Mouse (Mus musculus) testis, adult 2 months (tissue): Measurements from ENCODE around the gene Pnck. TPM values are rescaled to one million over a fixed set of nuclear protein-coding genes. Genes with fewer than 3 reads are reported as not detected.

Experiments
- H3K27ac ChIP-seq: fragments of 200-500 bp; 2 replicates; pipeline ENCODE4 v1.5.1; 2012; ENCODE audit warnings: low read depth, low read length; ENCODE audit not compliant: control insufficient read depth, insufficient read depth
- H3K27me3 ChIP-seq: fragments of 200-500 bp; 2 replicates; pipeline ENCODE4 v1.6.1; 2012; ENCODE audit warnings: mild to moderate bottlenecking, low read length, moderate library complexity; ENCODE audit not compliant: control insufficient read depth, insufficient read depth
- H3K36me3 ChIP-seq: fragments of 200-500 bp; 2 replicates; pipeline ENCODE4 v1.6.1; 2012; ENCODE audit warnings: mild to moderate bottlenecking, low read length; ENCODE audit not compliant: control insufficient read depth, insufficient read depth
- H3K4me1 ChIP-seq: fragments of 200-500 bp; 2 replicates; pipeline ENCODE4 v1.6.1; 2012; ENCODE audit warnings: low read length; ENCODE audit not compliant: control insufficient read depth, insufficient read depth
- H3K4me3 ChIP-seq: fragments of 200-500 bp; 2 replicates; pipeline ENCODE4 v1.5.1; 2012; ENCODE audit warnings: low read depth, mild to moderate bottlenecking, low read length, moderate library complexity, mixed read lengths; ENCODE audit not compliant: control insufficient read depth
- CTCF ChIP-seq: fragments of 200-500 bp; IDR thresholded peaks from 2 replicates; pipeline ENCODE4 v1.5.1; 2012; ENCODE audit warnings: low read depth, mild to moderate bottlenecking, inconsistent platforms, low read length, moderate library complexity; ENCODE audit not compliant: control insufficient read depth, insufficient read depth, insufficient replicate concordance
- POLR2A ChIP-seq: fragments of 200-500 bp; IDR thresholded peaks from 2 replicates; pipeline ENCODE4 v1.6.1; 2012; ENCODE audit warnings: low read depth, mild to moderate bottlenecking, inconsistent platforms, low read length, moderate library complexity; ENCODE audit not compliant: control insufficient read depth
- polyA plus RNA-seq: library from polyadenylated mRNA; depleted of rRNA; stranded (reverse); fragments of >200 nt; gene quantifications from 2 replicates; pipeline ENCODE4 v1.2.3, GENCODE M21; 2012; rRNA removed

Gene Pnck
- 4.0 and 4.3 TPM in 2 replicates for polyA plus RNA-seq

DNA sequence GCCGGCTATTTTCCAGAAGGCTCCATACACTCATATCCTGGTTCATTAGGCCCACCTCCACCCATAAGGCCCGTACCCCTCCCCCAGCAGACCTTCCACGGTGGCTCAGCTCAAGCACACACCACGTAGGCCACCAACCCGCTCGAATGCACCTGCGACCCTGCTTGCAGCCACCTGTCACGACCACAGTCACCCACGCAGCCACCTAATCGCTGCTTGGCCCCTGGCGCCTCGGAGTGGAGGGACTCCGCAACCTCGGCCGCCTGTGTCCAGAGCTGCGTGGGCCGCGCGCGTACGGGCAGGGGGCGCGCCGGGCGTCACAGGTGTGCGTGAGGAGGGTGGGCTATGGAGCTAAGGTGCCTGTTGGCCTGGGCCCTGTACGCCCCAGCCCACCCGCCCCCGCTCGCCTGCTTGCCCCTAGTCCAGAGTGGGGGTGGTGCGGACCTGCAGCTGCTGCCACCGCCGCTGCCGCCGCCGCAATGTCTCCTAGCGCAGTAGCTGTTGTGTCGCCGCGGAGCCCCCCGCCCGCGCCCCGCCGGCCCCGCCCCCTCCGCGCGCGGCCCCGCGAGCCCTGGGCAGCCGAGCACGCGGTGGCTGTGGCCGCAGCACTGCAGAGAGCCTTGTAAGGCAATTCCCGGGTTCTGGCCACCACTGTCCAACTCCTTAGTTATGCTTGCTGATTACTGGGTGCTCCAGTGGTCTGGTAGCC is at the start of gene Pnck:
Gene Pnck (minus strand): TSS at position 543 of the 709 bp plus-strand sequence.
- TF ChIP-seq CTCF, result no peak
- peaks cover 4% of the 10 kb centered on the region; the same call in 1 of the 2 replicates for H3K4me1 ChIP-seq
- H3K36me3 ChIP-seq, result no peaks in the 10 kb centered on the region
- H3K27ac ChIP-seq, result peak within 1 kb of the TSS; percentile 12; the same call in 1 of the 2 replicates
- H3K4me3 ChIP-seq, result peak within 1 kb of the TSS; percentile 48
- no peaks in the 10 kb centered on the region for H3K27me3 ChIP-seq

GRCm38 (mm10) chrX:73700472-73700871 is 40.6 kb upstream of the Pnck start:
- Histone ChIP-seq H3K36me3 (no peaks in the 10 kb centered on the region), H3K27ac (no peak overlapping the region), H3K4me3 (no peak overlapping the region), H3K27me3 (no peaks in the 10 kb centered on the region), H3K4me1 (no peaks in the 10 kb centered on the region)
- no peak for TF ChIP-seq CTCF
- no peak for TF ChIP-seq POLR2A

DNA sequence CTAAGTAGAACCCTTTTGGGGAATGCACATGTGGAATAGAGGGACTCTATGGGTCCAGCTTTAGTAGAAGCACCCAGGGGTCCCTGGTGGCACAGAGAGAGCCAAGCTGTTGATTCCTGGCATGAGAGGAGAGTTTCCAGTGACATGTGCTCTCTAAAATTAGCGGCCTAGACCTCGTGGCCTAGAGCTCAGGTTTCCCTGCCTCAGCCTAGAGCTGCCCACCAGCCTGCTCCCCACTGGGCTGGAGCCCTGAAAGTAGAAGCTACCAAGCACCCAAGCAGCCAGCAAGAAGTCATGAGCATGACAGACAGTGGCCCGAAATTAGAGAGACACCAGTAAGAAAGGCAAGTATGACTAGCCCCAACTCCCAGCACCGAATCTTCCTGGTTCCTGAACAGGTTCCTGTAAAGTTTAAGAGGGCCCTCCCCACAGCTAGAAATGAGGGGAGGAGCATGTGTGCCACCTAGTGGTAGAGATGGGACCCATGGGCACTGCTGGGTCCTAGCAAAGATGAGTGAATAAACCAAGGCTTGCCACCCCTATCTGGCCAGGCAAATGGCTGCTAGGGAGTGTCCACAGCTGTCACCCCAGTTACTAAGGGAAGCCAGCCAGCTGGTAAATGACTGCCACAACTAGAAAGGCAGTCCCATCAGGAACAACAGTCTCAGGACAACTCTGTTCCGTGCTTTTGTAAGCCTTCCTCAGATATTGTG is 31.2 kb upstream of the Pnck start:
- Histone ChIP-seq H3K36me3 (no peaks in the 10 kb centered on the region), H3K4me1 (no peaks in the 10 kb centered on the region), H3K27ac (no peak overlapping the region), H3K27me3 (no peaks in the 10 kb centered on the region), H3K4me3 (no peak overlapping the region)
- TF ChIP-seq POLR2A (no peak), CTCF (no peak)

DNA sequence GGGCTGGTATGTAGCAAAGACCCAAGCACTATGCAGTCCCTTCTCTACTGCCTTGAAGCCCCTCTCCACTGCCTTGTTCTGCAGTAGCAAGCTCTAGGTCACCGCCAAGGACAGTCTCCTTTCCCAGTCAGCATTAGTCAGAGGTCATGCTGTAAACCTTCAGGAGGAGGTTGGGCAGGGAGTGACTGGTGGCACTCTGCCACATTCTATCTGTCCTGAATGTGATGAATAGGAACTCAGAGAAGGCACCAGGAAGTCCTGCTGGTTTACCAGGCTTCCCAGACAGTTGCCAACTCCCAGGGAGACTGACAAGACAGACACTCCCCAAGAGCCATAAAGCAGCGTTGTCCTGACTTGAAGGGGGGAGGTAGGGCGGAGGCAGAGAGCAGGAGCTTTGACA is 25.7 kb upstream of the Pnck start:
- Histone ChIP-seq H3K4me1 (peaks cover 3% of the 10 kb centered on the region; the same call in 1 of the 2 replicates), H3K4me3 (no peak overlapping the region), H3K27me3 (no peaks in the 10 kb centered on the region), H3K36me3 (no peaks in the 10 kb centered on the region), H3K27ac (no peak overlapping the region)
- no peak for TF ChIP-seq CTCF
- TF ChIP-seq POLR2A, result no peak

DNA sequence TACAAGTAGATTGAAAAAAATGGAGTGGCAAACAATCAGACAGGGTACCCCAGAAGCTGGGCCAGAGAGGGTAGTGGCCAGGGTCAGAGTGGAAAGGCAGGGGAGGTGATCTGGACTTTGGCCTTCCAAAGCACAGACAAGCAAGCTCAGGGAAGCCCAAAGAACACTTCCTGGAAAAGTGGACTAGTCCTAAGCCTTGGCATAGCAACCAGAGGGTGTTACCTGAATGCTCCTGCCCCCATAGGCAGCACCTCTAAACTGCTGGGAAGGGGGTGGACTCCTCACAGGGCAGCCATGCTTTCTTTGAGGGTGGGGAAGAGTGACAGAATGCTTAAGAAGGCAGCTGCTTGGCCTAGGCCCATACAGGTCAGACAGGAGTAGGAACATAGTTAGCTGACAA is 25.1 kb upstream of the Pnck start:
- Histone ChIP-seq H3K27me3 (no peaks in the 10 kb centered on the region), H3K27ac (no peak overlapping the region), H3K36me3 (no peaks in the 10 kb centered on the region), H3K4me1 (peaks cover 3% of the 10 kb centered on the region; the same call in 1 of the 2 replicates), H3K4me3 (no peak overlapping the region)
- TF ChIP-seq POLR2A, result no peak
- no peak for TF ChIP-seq CTCF

GRCm38 (mm10) chrX:73684156-73684555 is 24.2 kb upstream of the Pnck start:
- TF ChIP-seq CTCF, result no peak
- no peak for TF ChIP-seq POLR2A
- Histone ChIP-seq H3K36me3 (no peaks in the 10 kb centered on the region), H3K27ac (no peak overlapping the region), H3K4me1 (peaks cover 3% of the 10 kb centered on the region; the same call in 1 of the 2 replicates), H3K4me3 (no peak overlapping the region), H3K27me3 (no peaks in the 10 kb centered on the region)

DNA sequence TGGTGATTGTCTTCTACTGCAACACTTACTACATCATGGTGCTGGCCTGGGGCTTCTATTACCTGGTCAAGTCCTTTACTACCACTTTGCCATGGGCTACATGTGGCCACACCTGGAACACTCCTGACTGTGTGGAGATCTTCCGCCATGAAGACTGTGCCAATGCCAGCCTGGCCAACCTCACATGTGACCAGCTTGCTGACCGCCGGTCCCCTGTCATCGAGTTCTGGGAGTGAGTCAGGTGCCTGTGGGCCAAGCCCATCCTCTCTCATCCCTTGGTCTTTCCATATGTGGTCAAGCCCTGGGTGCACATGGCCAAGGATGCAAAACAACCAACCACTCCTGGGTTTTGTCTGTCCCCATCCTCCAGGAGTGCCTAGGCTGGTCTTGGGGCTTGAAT is 16.8 kb upstream of the Pnck start:
- Histone ChIP-seq H3K4me3 (no peak overlapping the region), H3K27me3 (no peaks in the 10 kb centered on the region), H3K4me1 (peaks cover 10% of the 10 kb centered on the region), H3K27ac (no peak overlapping the region), H3K36me3 (no peaks in the 10 kb centered on the region)
- TF ChIP-seq POLR2A, result no peak
- TF ChIP-seq CTCF, result no peak
